Mouse (Mus musculus) liver, embryonic 12.5 days (tissue): ENCODE data around the gene Cyp3a13. TPM values are rescaled to one million over a fixed set of nuclear protein-coding genes. Genes with fewer than 3 reads are reported as not detected.
"Not testable (repeated sequence)": the region's sequence is repeated elsewhere in the genome, so short reads cannot be mapped to it uniquely, and the experiment has no call there.

Experiments
- ATAC-seq: fragments of 200-750 bp; cut with Nextera tagmentation; 2 replicates; pipeline ENCODE4 v1.8.0; 2017; ENCODE audit warnings: moderate number of reproducible peaks, mild to moderate bottlenecking, moderate library complexity
- H3K27ac ChIP-seq: fragments of 300-500 bp; sonication (generic); 2 replicates; pipeline ENCODE4 v1.5.1; 2016; ENCODE audit warnings: mild to moderate bottlenecking
- H3K27me3 ChIP-seq: fragments of 300-500 bp; sonication (generic); replicated peaks from 2 replicates; pipeline ENCODE4 v1.6.1; 2016; ENCODE audit warnings: mild to moderate bottlenecking, moderate library complexity
- H3K36me3 ChIP-seq: fragments of 300-500 bp; sonication (generic); 2 replicates; pipeline ENCODE4 v1.6.1; 2016; ENCODE audit warnings: mild to moderate bottlenecking, moderate library complexity
- H3K4me1 ChIP-seq: fragments of 300-500 bp; sonication (generic); 2 replicates; pipeline ENCODE4 v1.6.1; 2016
- H3K4me2 ChIP-seq: fragments of 300-500 bp; sonication (generic); 2 replicates; pipeline ENCODE4 v1.6.1; 2016; ENCODE audit warnings: mild to moderate bottlenecking, moderate library complexity
- H3K4me3 ChIP-seq: fragments of 300-500 bp; sonication (generic); 2 replicates; pipeline ENCODE4 v1.5.1; 2016; ENCODE audit warnings: mild to moderate bottlenecking, moderate library complexity
- H3K9ac ChIP-seq: fragments of 300-500 bp; sonication (generic); 2 replicates; pipeline ENCODE4 v1.6.1; 2016; ENCODE audit warnings: mild to moderate bottlenecking, moderate library complexity
- H3K9me3 ChIP-seq: fragments of 300-500 bp; sonication (generic); replicated peaks from 2 replicates; pipeline ENCODE4 v1.6.1; 2016; ENCODE audit warnings: mild to moderate bottlenecking, moderate library complexity
- WGBS: fragments of 180-500 bp; shearing (Covaris S2); methylation state at CpG from one replicate; pipeline ENCODE4 v1.1.7; 2016; ENCODE audit not compliant: insufficient replicate concordance; 5-methylcytosine and 5-hydroxymethylcytosine counted together
- polyA plus RNA-seq: library from polyadenylated mRNA; unstranded; fragments of >200 nt; fragmentation: Nextera tagmentation; extraction: Ambion mirVana; gene quantifications from 2 replicates; pipeline ENCODE4 v1.2.1, GENCODE M21; 2016

Gene Cyp3a13
- polyA plus RNA-seq, 1 experiment from 2014 or later: 1.0 TPM

GRCm38 (mm10) chr5:137871644-137872380 lies 49.6 kb downstream of the Cyp3a13 start, which contains the start of gene Pilrb2:
Gene Pilrb2, minus strand, starts transcription at chr5:137871815.
- not testable (repeated sequence) for ATAC-seq, H3K9me3 ChIP-seq, H3K27me3 ChIP-seq, H3K4me1 ChIP-seq, H3K27ac ChIP-seq, H3K36me3 ChIP-seq, H3K4me2 ChIP-seq, H3K4me3 ChIP-seq, H3K9ac ChIP-seq
- 30% methylated on average over 3 of the region's 3 CpGs for WGBS

GRCm38 (mm10) chr5:137868600-137868999 lies 52.8 kb downstream of the Cyp3a13 start:
- H3K36me3 ChIP-seq, ATAC-seq, H3K4me1 ChIP-seq, H3K9ac ChIP-seq, H3K4me2 ChIP-seq, H3K27me3 ChIP-seq, H3K9me3 ChIP-seq, H3K4me3 ChIP-seq, H3K27ac ChIP-seq: not testable (repeated sequence)
- WGBS: 68% methylated on average over 2 of the region's 2 CpGs

DNA sequence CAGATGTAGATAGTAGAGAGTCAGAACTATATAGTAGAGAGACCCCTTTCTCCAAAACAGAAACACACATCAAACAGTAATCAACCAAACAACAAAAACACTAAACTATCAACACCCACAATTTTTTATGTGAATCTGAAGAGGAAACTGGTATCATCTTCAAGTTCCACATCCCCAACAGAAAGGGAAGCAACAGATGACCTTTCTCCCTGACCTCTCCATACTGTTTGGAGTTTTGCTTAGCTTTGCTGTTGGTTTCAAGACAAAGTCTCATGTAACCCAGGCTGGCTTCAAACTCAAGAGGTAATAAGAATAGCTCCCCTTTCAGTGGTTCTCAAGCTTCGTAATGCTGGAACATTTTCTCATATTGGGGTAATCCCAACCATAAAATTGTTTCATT lies 57.4 kb downstream of the Cyp3a13 start:
- ATAC-seq, H3K9ac ChIP-seq, H3K4me3 ChIP-seq, H3K9me3 ChIP-seq, H3K27ac ChIP-seq, H3K4me2 ChIP-seq, H3K4me1 ChIP-seq, H3K27me3 ChIP-seq, H3K36me3 ChIP-seq: not testable (repeated sequence)
- 67% methylated on average over 1 of the region's 1 CpGs for WGBS

- not testable (repeated sequence) for H3K27ac ChIP-seq, H3K9me3 ChIP-seq, H3K4me1 ChIP-seq, H3K36me3 ChIP-seq, H3K27me3 ChIP-seq, ATAC-seq, H3K9ac ChIP-seq, H3K4me2 ChIP-seq, H3K4me3 ChIP-seq
- 15% methylated on average over 2 of the region's 2 CpGs for WGBS
Measured at GRCm38 (mm10) chr5:137857960-137858710, 63.3 kb downstream of the Cyp3a13 start, which contains the start of gene Pilrb1. Gene Pilrb1, minus strand, starts transcription at chr5:137858106.

GRCm38 (mm10) chr5:137856870-137857269 lies 64.5 kb downstream of the Cyp3a13 start:
- H3K9ac ChIP-seq, H3K4me2 ChIP-seq, H3K27me3 ChIP-seq, H3K4me3 ChIP-seq, H3K9me3 ChIP-seq, H3K27ac ChIP-seq, ATAC-seq, H3K4me1 ChIP-seq, H3K36me3 ChIP-seq: not testable (repeated sequence)
- WGBS: 35% methylated on average over 5 of the region's 5 CpGs

GRCm38 (mm10) chr5:137854907-137855306 lies 66.5 kb downstream of the Cyp3a13 start:
- not testable (repeated sequence) for H3K27ac ChIP-seq, H3K36me3 ChIP-seq, ATAC-seq, H3K4me2 ChIP-seq, H3K4me3 ChIP-seq, H3K9ac ChIP-seq, H3K27me3 ChIP-seq, H3K4me1 ChIP-seq, H3K9me3 ChIP-seq
- WGBS: 72% methylated on average over 3 of the region's 3 CpGs

DNA sequence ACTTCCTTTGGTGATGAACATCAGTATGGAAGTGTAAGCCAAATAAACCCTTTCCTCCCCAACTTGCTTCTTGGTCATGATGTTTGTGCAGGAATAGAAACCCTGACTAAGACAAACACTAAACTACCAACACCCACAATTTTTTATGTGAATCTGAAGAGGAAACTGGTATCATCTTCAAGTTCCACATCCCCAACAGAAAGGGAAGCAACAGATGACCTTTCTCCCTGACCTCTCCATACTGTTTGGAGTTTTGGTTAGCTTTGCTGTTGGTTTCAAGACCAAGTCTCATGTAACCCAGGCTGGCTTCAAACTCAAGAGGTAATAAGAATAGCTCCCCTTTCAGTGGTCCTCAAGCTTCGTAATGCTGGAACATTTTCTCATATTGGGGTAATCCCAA lies 71.1 kb downstream of the Cyp3a13 start:
- not testable (repeated sequence) for H3K4me3 ChIP-seq, H3K27ac ChIP-seq, ATAC-seq, H3K36me3 ChIP-seq, H3K4me2 ChIP-seq, H3K9ac ChIP-seq, H3K9me3 ChIP-seq, H3K27me3 ChIP-seq, H3K4me1 ChIP-seq
- 58% methylated on average over 1 of the region's 1 CpGs for WGBS

Other genes starting within 250 kb of the Cyp3a13 start
- gene Agfg2, start 236.9 kb downstream of the Cyp3a13 start, polyA plus RNA-seq: 44.3 and 47.2 TPM in 2 replicates
- gene Nyap1, start 180.0 kb downstream of the Cyp3a13 start, polyA plus RNA-seq: 0.33 and 0.38 TPM in 2 replicates
- 96.0 and 99.2 TPM in 2 replicates for gene Tsc22d4, start 175.9 kb downstream of the Cyp3a13 start, polyA plus RNA-seq
- 38.6 and 39.2 TPM in 2 replicates for gene Ppp1r35, start 142.8 kb downstream of the Cyp3a13 start, polyA plus RNA-seq
- 9.0 and 9.2 TPM in 2 replicates for gene Mepce, start 134.0 kb downstream of the Cyp3a13 start, polyA plus RNA-seq
- gene Zcwpw1, start 133.8 kb downstream of the Cyp3a13 start, polyA plus RNA-seq: 6.9 and 7.5 TPM in 2 replicates
- 1.0 and 1.4 TPM in 2 replicates for gene Pilra, start 85.3 kb downstream of the Cyp3a13 start, polyA plus RNA-seq
- gene Pilrb1, start 63.5 kb downstream of the Cyp3a13 start, polyA plus RNA-seq: 1.3 and 1.7 TPM in 2 replicates
- gene Pilrb2, start 49.8 kb downstream of the Cyp3a13 start, polyA plus RNA-seq: 0.69 and 0.92 TPM in 2 replicates
- not detected in 2 replicates for gene Gjc3, start 41.5 kb upstream of the Cyp3a13 start, polyA plus RNA-seq
- not detected in 2 replicates for gene Azgp1, start 59.9 kb upstream of the Cyp3a13 start, polyA plus RNA-seq
- gene Smok3a, start 99.6 kb upstream of the Cyp3a13 start, polyA plus RNA-seq: not detected in 2 replicates
- not detected in 2 replicates for gene Smok3b, start 99.8 kb upstream of the Cyp3a13 start, polyA plus RNA-seq
- gene Smok3c, start 131.6 kb upstream of the Cyp3a13 start, polyA plus RNA-seq: not detected in 2 replicates
- gene Zkscan1, start 163.5 kb upstream of the Cyp3a13 start, polyA plus RNA-seq: 7.3 and 8.2 TPM in 2 replicates
- 19.0 and 19.6 TPM in 2 replicates for gene Zscan21, start 195.3 kb upstream of the Cyp3a13 start, polyA plus RNA-seq
- 4.8 and 5.7 TPM in 2 replicates for gene Zfp113, start 234.1 kb upstream of the Cyp3a13 start, polyA plus RNA-seq
- gene Cops6, start 239.5 kb upstream of the Cyp3a13 start, polyA plus RNA-seq: 181 and 191 TPM in 2 replicates